Mouse (Mus musculus) neural tube, embryonic 14.5 days (tissue): ENCODE data around the gene Tlr9. TPM values are rescaled to one million over a fixed set of nuclear protein-coding genes. Genes with fewer than 3 reads are reported as not detected.

Source experiments
- ATAC-seq: fragments of 200-750 bp; cut with Nextera tagmentation; 2 replicates; pipeline ENCODE4 v1.8.0; 2017; ENCODE audit warnings: low read depth, mild to moderate bottlenecking, moderate TSS enrichment, moderate library complexity
- H3K27ac ChIP-seq: fragments of 300-500 bp; sonication (generic); 2 replicates; pipeline ENCODE4 v1.5.1; 2014; ENCODE audit warnings: low read depth, mild to moderate bottlenecking, control low read depth, low read length, moderate library complexity, mixed read lengths
- H3K27me3 ChIP-seq: fragments of 300-500 bp; sonication (generic); 2 replicates; pipeline ENCODE4 v1.6.1; 2014; ENCODE audit warnings: low read length; ENCODE audit not compliant: control insufficient read depth, insufficient read depth
- H3K36me3 ChIP-seq: fragments of 300-500 bp; sonication (generic); 2 replicates; pipeline ENCODE4 v1.6.1; 2014; ENCODE audit warnings: low read length, mixed read lengths; ENCODE audit not compliant: control insufficient read depth, insufficient read depth
- H3K4me1 ChIP-seq: fragments of 300-500 bp; sonication (generic); 2 replicates; pipeline ENCODE4 v1.6.1; 2014; ENCODE audit warnings: low read length; ENCODE audit not compliant: control insufficient read depth, insufficient read depth
- H3K4me2 ChIP-seq: fragments of 300-500 bp; sonication (generic); 2 replicates; pipeline ENCODE4 v1.6.1; 2014; ENCODE audit warnings: mild to moderate bottlenecking, low read depth, low read length, control low read depth
- H3K4me3 ChIP-seq: fragments of 300-500 bp; sonication (generic); 2 replicates; pipeline ENCODE4 v1.5.1; 2014; ENCODE audit warnings: low read depth, low read length, control low read depth, mixed read lengths
- H3K9ac ChIP-seq: fragments of 300-500 bp; sonication (generic); replicated peaks from 2 replicates; pipeline ENCODE4 v1.6.1; 2014; ENCODE audit warnings: low read depth, mild to moderate bottlenecking, control low read depth, low read length, mixed read lengths
- H3K9me3 ChIP-seq: fragments of 300-500 bp; sonication (generic); 2 replicates; pipeline ENCODE4 v1.6.1; 2016; ENCODE audit warnings: low read length; ENCODE audit not compliant: control insufficient read depth
- WGBS: fragments of 180-500 bp; shearing (Covaris S2); extraction: QIAGEN DNeasy Blood & Tissue Kit; methylation state at CpG from one replicate; pipeline ENCODE4 v1.1.7; 2014; 5-methylcytosine and 5-hydroxymethylcytosine counted together
- polyA plus RNA-seq: library from polyadenylated mRNA; unstranded; fragments of >200 nt; fragmentation: Nextera tagmentation; extraction: Ambion mirVana; gene quantifications from 2 replicates; pipeline ENCODE4 v1.2.1, GENCODE M21; 2014

Gene Tlr9
- polyA plus RNA-seq, 1 experiment from 2014 or later: 0.09 TPM

DNA sequence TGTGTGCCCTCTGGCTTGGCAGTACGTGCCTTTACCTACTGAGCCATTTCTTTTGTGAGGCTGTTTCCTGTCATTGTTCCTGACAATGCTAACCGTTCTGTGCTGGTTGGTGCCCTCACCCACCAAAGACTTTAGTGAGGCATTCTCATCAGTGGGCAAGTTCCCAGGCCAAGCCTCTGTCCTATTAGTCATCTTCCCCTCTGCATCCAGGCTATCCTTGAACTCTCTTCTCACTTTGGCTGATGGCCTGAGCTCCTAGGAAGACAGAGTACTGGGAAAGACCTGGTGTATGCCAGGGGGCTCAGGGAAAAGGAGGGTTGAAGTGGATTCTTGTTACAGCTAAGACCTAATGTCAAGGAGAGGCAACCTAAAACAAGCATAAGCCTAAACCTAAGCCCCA lies 31.6 kb downstream of the Tlr9 start:
- Histone ChIP-seq H3K9me3 (no peaks in the 10 kb centered on the region), H3K4me2 (no peak overlapping the region), H3K27me3 (no peaks in the 10 kb centered on the region), H3K9ac (no peak overlapping the region), H3K4me3 (no peak overlapping the region), H3K4me1 (0 out of 2 replicates have a peak, but pooled peaks cover 3% of the 10 kb centered on the region), H3K36me3 (no peaks in the 10 kb centered on the region), H3K27ac (no peak overlapping the region)
- no peak for ATAC-seq
- 73% methylated on average over 2 of the region's 2 CpGs for WGBS

DNA sequence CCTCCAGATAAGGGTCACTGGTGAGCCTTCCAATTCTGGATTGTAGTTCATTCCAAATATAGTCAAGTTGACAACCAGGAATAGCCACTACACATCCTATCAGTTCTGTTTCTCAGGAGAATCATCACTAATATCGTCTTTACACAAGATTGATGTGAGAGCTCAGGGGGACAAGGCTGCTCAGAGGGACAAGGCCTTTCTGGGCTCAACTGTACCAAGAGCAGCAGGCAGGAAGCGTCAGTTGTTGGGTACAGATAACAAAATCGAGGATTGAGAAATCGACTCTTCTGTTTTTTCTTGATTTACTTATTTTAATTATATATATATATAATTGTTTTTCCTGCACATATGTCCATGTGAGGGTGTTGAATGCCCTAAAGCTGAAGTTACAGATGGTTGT lies 36.0 kb downstream of the Tlr9 start:
- Histone ChIP-seq H3K9ac (no peak overlapping the region), H3K4me2 (no peak overlapping the region), H3K4me3 (no peak overlapping the region), H3K27ac (no peak overlapping the region), H3K27me3 (no peaks in the 10 kb centered on the region), H3K36me3 (no peaks in the 10 kb centered on the region), H3K4me1 (no peaks in the 10 kb centered on the region), H3K9me3 (no peaks in the 10 kb centered on the region)
- no peak for ATAC-seq
- 90% methylated on average over 4 of the region's 4 CpGs for WGBS

DNA sequence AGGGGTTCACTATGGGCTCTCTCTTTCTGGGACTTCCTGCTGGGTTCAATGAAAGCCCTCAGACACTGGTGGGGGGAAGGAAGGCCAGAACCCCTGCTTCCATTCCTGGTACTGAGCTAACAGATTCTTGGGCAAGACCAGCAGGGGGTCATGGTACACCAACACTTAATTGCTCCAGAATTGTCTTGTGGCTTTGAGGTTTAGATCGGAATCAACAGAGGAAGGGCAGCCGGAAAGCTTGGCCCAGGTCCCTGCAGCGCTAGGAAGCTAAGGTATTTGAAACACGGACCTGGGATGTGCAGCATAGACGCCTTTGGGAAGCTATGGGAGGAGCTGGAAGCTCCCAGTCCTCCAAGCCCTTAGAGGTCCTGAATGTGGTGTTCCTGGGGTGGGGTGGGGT lies 36.6 kb downstream of the Tlr9 start:
- no peak for ATAC-seq
- Histone ChIP-seq H3K9me3 (no peaks in the 10 kb centered on the region), H3K9ac (no peak overlapping the region), H3K4me1 (no peaks in the 10 kb centered on the region), H3K4me3 (no peak overlapping the region), H3K4me2 (no peak overlapping the region), H3K27ac (no peak overlapping the region), H3K27me3 (no peaks in the 10 kb centered on the region), H3K36me3 (no peaks in the 10 kb centered on the region)
- WGBS: 62% methylated on average over 5 of the region's 5 CpGs

DNA sequence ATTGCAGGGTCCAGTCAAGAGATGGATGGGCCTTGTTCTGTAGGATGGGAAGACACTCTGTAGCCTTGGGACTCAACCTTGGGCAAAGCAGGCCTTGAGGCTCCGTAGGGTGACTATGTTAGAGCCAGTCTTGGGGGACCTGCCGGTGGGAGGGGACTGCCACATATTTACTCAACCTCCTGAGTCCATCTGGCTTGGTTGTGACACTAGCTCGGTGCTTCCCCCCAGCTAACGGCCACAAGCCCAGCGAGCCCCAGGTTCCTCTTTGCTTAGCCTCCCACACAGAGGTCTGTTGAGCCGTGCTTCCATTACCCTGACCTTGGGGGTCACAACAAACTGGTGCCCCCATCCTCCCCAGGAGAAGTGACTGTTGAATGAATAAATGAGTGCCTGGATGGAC lies 38.7 kb downstream of the Tlr9 start:
- no peak overlapping the region for H3K4me2 ChIP-seq
- no peak for ATAC-seq
- no peaks in the 10 kb centered on the region for H3K27me3 ChIP-seq

DNA sequence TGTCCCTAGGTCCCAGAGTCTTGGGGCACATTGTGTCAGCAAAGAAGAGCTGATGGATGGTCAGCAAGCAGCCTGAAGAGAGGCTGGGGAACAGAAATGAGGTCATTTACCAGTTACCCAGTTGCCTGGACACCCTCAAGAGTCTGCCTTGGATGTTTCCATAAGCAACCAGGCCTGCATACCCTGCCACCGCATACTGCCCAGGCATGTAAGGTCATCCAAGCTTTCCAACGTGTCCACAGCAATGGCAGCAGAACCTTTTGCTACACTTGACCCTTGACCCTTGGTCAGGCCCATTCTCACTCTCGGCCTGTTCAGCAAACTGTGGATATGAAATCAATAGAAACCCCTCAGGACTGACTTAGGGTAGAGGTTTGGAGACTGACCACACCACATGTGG lies 39.1 kb downstream of the Tlr9 start:
- Histone ChIP-seq H3K4me2 (no peak overlapping the region), H3K9me3 (no peaks in the 10 kb centered on the region), H3K36me3 (no peaks in the 10 kb centered on the region), H3K27me3 (no peaks in the 10 kb centered on the region), H3K27ac (no peak overlapping the region), H3K4me3 (no peak overlapping the region), H3K4me1 (no peaks in the 10 kb centered on the region), H3K9ac (no peak overlapping the region)
- no peak for ATAC-seq
- 84% methylated on average over 3 of the region's 3 CpGs for WGBS

More for the DNA sequence above, 38.7 kb downstream of the Tlr9 start:
- no peak overlapping the region for H3K9ac ChIP-seq
- 92% methylated on average over 6 of the region's 6 CpGs for WGBS
- H3K9me3 ChIP-seq: no peaks in the 10 kb centered on the region
- H3K27ac ChIP-seq: no peak overlapping the region
- no peaks in the 10 kb centered on the region for H3K36me3 ChIP-seq
- H3K4me1 ChIP-seq: no peaks in the 10 kb centered on the region
- H3K4me3 ChIP-seq: no peak overlapping the region

DNA sequence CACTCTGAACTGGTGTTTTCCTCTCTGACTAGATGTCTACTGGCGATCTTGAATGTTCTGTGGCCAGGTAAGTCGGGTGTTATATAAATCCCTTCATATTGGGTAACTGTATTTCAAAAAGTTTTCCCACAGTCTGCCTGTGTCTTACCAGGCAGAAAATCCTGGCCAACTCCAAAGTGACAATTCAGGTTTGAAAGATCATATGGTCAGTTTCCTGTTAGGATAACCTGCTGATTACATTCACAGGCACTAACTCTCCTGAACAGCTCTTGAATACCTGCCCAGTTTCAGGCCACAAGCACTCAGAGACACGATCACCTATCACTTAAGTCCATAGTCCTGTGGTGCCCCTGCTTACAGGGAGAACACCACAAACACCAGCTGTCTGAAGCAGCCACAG lies 39.7 kb downstream of the Tlr9 start:
- H3K4me2 ChIP-seq: no peak overlapping the region
- ATAC-seq: no peak
- WGBS: 89% methylated on average over 3 of the region's 3 CpGs
- no peaks in the 10 kb centered on the region for H3K9me3 ChIP-seq
- no peak overlapping the region for H3K9ac ChIP-seq
- H3K27ac ChIP-seq: no peak overlapping the region
- H3K4me3 ChIP-seq: no peak overlapping the region
- no peaks in the 10 kb centered on the region for H3K4me1 ChIP-seq
- no peaks in the 10 kb centered on the region for H3K36me3 ChIP-seq
- H3K27me3 ChIP-seq: no peaks in the 10 kb centered on the region

DNA sequence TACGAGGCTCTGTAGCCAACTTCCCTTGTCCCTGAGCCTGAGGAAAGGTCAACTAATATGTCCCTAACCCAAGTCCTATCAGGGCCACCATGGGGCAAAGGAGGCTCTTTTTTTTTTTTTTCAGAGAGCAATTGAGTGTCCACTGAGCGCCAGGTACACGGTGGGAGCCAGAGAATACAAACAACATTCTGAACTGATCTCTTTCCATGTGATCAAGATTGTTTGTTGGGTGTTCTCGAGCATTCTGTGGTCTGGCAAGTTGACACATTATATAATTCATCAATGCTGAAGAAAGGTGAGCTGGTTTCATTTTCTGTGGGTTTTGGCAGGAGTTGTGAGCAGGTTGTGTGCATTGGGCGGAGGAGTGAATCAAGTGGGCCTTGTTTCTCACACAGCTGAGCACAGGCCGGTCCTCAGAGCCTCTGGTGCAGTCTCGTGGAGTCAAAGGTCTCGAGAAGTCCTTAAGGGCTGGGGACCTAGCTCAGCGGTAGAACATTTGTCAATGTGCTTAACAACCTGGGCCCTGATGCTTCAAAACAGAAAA lies 41.1 kb downstream of the Tlr9 start:
- Histone ChIP-seq H3K4me2 (no peak overlapping the region), H3K9me3 (no peaks in the 10 kb centered on the region), H3K27ac (no peak overlapping the region), H3K9ac (no peak overlapping the region), H3K27me3 (no peaks in the 10 kb centered on the region), H3K4me1 (no peaks in the 10 kb centered on the region), H3K36me3 (no peaks in the 10 kb centered on the region), H3K4me3 (no peak overlapping the region)
- 85% methylated on average over 9 of the region's 9 CpGs for WGBS
- ATAC-seq: no peak

DNA sequence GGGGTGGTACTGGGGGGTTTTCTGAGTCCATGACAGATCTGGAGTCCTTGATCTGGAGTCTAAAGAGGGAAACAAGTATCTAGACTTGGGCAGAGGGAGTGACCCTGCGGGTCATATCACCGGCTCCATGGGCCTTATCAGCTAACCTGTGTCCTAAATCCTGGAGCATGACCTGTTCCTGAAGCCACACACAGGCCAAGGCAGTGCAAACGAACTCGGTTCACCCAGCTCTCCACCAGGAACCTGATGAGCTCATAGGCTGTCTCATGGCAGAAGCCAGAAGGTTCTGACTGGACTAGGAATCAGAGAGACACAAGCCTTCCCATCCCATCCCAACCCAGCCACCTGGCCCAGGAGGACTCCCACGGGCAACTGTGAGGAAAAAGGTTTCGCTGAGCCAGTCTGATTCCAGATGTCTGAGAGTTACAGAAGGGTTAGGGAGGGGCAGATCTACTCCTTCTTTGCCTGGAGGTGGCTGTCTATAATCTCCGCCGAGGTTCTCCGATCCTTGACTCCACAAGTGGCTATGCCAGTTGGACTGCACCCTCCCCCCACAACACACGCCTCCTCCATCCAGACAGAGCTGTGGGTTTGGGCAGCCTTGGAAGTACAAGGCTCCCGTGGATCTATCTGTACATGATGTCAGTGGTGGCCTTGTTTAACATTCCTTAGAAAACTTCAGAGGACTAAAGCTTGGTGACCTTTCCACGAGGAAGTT lies 43.1 kb downstream of the Tlr9 start:
- WGBS: 90% methylated on average over 12 of the region's 12 CpGs
- Histone ChIP-seq H3K4me1 (0 out of 2 replicates have a peak, but pooled peaks cover 3% of the 10 kb centered on the region), H3K36me3 (no peaks in the 10 kb centered on the region), H3K27ac (no peak overlapping the region), H3K4me3 (no peak overlapping the region), H3K9ac (no peak overlapping the region), H3K27me3 (no peaks in the 10 kb centered on the region), H3K4me2 (no peak overlapping the region), H3K9me3 (no peaks in the 10 kb centered on the region)
- ATAC-seq: no peak

DNA sequence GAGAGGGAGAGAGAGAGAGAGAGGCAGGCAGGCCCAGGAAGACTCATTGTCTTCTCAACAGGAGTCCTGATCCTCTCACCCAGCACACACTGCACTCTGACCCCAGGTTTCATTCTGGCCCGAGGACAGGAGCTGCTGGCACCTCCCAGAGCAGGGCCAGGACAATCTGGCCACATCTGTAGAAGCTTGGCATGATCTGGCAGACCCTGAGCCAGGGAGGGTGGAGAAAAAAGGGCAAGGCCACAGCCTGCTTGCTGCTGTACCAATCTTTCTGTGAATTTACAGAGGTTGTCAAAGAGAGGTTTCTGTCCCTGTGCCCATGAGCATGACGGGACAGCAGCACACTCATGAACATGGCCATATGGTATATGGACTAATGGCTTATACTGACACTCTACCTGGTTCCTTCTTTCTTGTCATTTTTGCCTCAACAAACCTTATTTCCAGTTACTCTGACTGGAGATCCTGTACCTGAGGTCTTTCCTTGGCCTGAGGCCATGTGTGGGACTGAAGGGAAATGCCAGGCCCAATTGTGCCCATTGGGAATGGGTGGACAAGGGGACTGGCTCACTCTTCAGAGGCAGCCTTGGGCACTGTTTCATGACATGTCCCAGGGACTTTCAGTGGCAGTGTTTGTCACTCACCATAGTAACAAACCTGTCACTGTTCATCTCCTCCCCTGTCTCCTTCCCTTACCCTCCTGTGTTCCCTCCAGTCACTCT lies 44.7 kb downstream of the Tlr9 start:
- H3K4me2 ChIP-seq: no peak overlapping the region

More for the DNA sequence above, 44.7 kb downstream of the Tlr9 start:
- no peak overlapping the region for H3K9ac ChIP-seq
- no peaks in the 10 kb centered on the region for H3K36me3 ChIP-seq
- WGBS: 69% methylated on average over 2 of the region's 2 CpGs
- H3K4me1 ChIP-seq: 0 out of 2 replicates have a peak, but pooled peaks cover 3% of the 10 kb centered on the region
- no peak overlapping the region for H3K27ac ChIP-seq
- no peaks in the 10 kb centered on the region for H3K9me3 ChIP-seq
- no peaks in the 10 kb centered on the region for H3K27me3 ChIP-seq
- H3K4me3 ChIP-seq: no peak overlapping the region
- ATAC-seq: no peak
